Mouse (Mus musculus): Measurements from ENCODE around the gene Arsb. TPM values are rescaled to one million over a fixed set of nuclear protein-coding genes. Genes with fewer than 3 reads are reported as not detected.
A peak's percentile ranks its signal among the peaks of the same experiment; 100 is the strongest.

Gene Arsb
- total RNA-seq, 4 experiments from 2014 or later: 74.9 to 85.3 (median 78.2) TPM

GRCm38 (mm10) chr13:93920080-93920785 lies 148.8 kb downstream of the Arsb start:
- DNase-seq (ENCODE audit: low spot score in 2 of 2): no peak

DNA sequence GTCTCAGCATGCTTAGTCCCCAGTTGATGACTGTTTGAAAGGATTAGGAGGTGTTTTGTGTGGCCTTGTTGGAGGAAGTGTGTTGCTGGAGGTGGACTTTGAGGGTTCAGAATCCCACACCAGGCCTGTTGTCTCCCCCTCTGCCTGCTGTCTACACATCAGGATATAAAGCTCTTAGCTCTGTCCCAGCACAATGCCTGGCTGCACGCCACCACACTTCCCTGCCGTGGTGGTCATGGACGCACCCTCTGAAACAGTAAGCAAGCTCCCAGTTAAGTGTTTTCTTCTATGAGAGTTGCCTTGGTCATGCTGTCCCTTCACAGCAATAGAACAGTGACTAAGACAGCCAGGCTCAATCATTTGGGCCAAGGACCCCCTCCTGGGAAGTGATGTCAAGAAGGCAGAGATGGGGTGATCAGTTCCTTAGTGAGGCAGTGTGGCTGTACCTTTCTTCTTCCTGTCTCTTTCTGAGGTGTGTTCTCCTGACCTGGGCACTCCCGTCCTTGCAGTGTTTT lies 149.4 kb downstream of the Arsb start:
- DNase-seq (ENCODE audit: low spot score in 2 of 2): no peak

GRCm38 (mm10) chr13:93921831-93922565 lies 150.6 kb downstream of the Arsb start:
- DNase-seq (ENCODE audit: low spot score in 2 of 2): no peak

- DNase-seq (ENCODE audit: low spot score in 2 of 2): no peak
Measured at GRCm38 (mm10) chr13:93922566-93922910, 151.1 kb downstream of the Arsb start.

- DNase-seq (ENCODE audit: low spot score in 2 of 2): no peak
Measured at GRCm38 (mm10) chr13:93924735-93925432, 153.5 kb downstream of the Arsb start.

GRCm38 (mm10) chr13:93930561-93931340 lies 159.3 kb downstream of the Arsb start:
- DNase-seq (ENCODE audit: low spot score in 2 of 2): peak in 1 of 2 experiments; percentile 91

GRCm38 (mm10) chr13:93936455-93936854 lies 165.0 kb downstream of the Arsb start:
- DNase-seq (ENCODE audit: low spot score in 2 of 2): no peak

DNA sequence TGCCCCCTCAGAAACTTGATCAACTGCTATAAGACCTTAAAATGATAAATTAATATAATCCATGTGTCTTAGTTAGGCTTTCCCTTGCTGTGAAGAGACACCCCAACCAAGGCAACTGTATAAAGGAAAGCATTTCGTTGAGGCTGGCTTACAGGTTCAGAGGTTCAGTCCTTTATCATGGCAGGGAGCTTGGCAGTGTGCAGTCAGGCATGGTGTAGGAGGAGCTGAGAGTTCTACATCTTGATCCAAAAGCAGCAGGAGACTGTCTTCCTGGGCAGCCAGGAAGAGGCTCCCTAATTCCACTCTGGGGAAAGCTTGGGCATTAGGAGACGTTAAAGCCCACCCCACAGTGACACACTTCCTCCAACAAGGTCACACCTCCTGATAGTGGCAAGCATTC lies 166.7 kb downstream of the Arsb start:
- DNase-seq (ENCODE audit: low spot score in 2 of 2): no peak

GRCm38 (mm10) chr13:93939363-93940127 lies 168.1 kb downstream of the Arsb start:
- no peak for DNase-seq (ENCODE audit: low spot score in 2 of 2)

- no peak for DNase-seq (ENCODE audit: low spot score in 2 of 2)
Measured at GRCm38 (mm10) chr13:93940742-93941531, 169.5 kb downstream of the Arsb start.

DNA sequence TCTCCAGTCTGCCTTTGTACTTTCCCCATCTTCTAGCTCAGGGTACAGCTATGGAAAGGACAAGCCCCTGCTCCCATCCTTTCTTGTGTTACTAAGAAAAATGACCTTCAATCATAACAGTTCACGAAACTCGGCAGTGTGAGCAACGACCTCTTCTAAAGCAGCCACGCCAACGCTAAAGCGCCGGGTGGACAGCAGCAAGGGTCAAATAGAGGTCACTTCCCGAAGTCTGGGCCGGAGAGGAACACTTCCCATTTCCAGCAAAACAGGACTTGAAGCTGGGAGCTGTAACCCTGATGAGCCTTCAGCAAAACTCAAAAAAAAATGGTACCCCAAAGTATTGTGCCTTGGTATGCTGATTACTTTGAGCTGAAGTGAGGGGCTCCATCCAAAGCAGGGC lies 179.6 kb downstream of the Arsb start:
- no peak for DNase-seq (ENCODE audit: low spot score in 2 of 2)

DNA sequence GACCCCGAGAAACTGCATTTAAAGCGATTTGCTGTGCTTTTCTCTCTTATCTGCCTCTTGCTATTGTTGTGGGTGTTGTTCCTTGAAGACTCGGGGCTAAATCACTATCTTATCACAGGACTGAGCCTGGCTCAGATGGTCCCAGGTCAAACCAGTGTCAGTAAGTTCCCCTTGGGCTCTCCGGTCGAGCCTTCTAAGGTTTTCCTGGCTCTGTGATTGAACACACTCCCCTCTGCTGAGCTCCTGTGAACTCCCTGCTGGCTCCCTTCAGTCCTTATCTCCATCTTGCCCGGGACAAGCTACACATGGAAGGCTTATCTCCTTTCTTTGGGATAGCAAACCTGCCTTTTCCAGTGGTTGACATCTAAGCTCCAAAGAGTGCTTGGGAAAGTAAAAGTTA lies 180.1 kb downstream of the Arsb start:
- DNase-seq (ENCODE audit: low spot score in 2 of 2): no peak

DNA sequence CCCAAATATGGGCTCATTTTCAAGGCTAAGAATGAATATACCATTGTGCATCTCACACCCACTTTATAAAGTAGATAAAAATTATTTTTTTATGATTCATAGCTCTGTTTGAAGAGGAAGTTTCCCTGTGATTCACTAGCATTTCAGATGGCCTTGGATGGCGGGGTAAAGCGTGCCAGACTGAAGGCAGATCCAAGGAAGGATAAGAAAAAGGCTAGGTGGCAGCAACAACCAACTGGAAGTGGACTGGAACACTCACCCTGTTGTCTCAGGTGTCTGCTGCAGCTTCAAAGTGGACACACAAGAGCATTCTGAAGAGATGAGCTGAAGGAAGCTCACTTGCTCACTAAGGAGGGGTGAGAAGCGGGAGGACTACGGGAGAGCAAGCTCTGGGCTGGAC lies 181.0 kb downstream of the Arsb start:
- no peak for DNase-seq (ENCODE audit: low spot score in 2 of 2)

- DNase-seq (ENCODE audit: low spot score in 2 of 2): no peak
Measured at GRCm38 (mm10) chr13:93957907-93958306, 186.5 kb downstream of the Arsb start.

- DNase-seq (ENCODE audit: low spot score in 2 of 2): no peak
Measured at GRCm38 (mm10) chr13:93966271-93966670, 194.8 kb downstream of the Arsb start.

DNA sequence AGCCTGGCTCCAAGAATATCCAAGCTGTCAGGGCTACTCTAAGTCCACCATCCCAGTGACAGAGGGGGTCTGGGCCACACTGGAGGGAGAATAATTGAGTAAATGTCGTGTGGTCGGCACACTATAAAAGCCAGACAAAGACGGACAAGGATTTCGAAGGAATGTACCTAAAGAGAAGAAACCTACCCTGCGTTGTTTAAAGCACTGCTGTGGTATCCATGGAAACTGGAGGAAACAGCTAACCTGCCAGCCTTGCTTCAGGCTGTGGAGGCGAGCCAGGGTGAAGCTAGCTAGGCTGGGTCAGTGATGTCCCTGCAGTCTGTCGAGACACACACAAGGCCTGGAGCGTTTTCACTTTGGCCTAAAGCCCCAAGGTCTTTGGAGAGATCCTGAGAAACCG lies 195.7 kb downstream of the Arsb start:
- peak; percentile 9 to 50 for DNase-seq (ENCODE audit: low spot score in 2 of 2)

DNA sequence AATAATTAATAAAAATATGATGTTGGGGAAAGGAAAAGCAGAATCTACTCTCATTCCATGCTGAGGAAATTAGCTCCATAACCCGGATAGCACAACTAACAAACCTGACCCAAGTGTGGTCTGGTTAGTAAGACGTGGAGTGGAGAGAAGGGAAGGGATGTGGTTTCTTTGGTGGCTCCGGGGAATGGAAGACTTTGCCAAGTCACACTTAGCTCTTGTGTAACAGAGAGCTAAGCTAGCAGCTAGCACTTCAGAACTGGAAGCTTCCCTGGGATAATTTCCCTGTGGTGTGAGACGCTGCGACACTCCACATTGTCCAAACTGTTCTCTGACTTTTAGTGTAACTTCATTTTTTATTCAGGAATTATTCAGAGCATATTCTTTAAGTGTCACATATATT lies 198.7 kb downstream of the Arsb start:
- DNase-seq (ENCODE audit: low spot score in 2 of 2): no peak

DNA sequence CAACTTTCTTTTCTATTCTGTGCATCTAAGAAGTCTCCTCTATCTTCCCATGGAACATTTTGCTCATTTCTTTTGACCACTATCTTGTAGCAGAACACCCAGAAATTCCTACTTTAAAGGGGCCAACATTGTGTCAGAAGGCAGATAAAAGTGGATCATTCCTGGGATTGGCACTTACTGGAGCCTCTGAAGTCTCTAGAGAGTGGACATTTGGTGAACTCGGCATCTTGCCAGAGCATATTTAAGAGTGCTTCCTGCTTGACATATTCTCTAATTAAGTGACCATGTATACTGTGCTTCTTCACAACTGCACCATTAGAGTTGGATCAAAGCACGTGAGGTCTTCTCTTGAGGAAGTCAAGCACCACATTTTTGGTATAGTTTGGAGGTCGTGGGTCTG lies 201.0 kb downstream of the Arsb start:
- no peak for DNase-seq (ENCODE audit: low spot score in 2 of 2)

DNA sequence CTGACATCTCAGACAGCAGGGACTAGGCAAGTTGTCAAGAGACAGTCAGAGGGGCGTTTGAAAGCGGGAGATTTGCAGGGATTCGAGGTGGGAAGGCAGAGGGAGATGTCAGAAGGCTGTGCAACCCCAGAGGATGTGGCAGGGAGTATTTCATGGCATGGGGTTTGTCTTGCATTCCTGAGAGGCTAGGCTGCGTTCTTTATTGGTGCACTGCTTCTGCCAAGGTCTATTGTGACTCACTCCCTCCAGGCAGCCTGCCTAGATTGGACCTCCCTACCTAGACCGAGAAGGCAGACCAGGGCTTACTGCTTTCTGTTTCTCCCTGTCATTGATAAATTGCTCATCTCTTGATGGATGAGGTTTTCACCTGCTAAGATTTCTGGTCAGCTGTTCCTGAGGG lies 204.2 kb downstream of the Arsb start:
- DNase-seq (ENCODE audit: low spot score in 2 of 2): no peak

All from left cerebral cortex, adult 8-10 months (tissue).